Mouse (Mus musculus) intestine, postnatal 0 days (tissue): ENCODE measurements around the gene Apol11a. TPM values are rescaled to one million over a fixed set of nuclear protein-coding genes. Genes with fewer than 3 reads are reported as not detected.
"Not testable (repeated sequence)": the region's sequence is repeated elsewhere in the genome, so short reads cannot be mapped to it uniquely, and the experiment has no call there.

Experiments used
- ATAC-seq: fragments of 200-750 bp; cut with Nextera tagmentation; 2 replicates; pipeline ENCODE4 v1.8.0; 2017; ENCODE audit warnings: mild to moderate bottlenecking, moderate TSS enrichment, moderate library complexity
- H3K27ac ChIP-seq: fragments of 300-500 bp; sonication (generic); 2 replicates; pipeline ENCODE4 v1.5.1; 2014; ENCODE audit warnings: mild to moderate bottlenecking, low read depth, low read length, moderate library complexity
- H3K27me3 ChIP-seq: fragments of 300-500 bp; sonication (generic); replicated peaks from 2 replicates; pipeline ENCODE4 v1.6.1; 2014; ENCODE audit warnings: low read length, mixed read lengths; ENCODE audit not compliant: control insufficient read depth, insufficient read depth
- H3K36me3 ChIP-seq: fragments of 300-500 bp; sonication (generic); 2 replicates; pipeline ENCODE4 v1.6.1; 2014; ENCODE audit warnings: mild to moderate bottlenecking, moderate library complexity; ENCODE audit not compliant: control insufficient read depth, insufficient read depth
- H3K4me1 ChIP-seq: fragments of 300-500 bp; sonication (generic); replicated peaks from 2 replicates; pipeline ENCODE4 v1.6.1; 2014; ENCODE audit warnings: antibody characterized with exemption, low read length, mixed read lengths; ENCODE audit not compliant: control insufficient read depth, insufficient read depth
- H3K4me2 ChIP-seq: fragments of 300-500 bp; sonication (generic); replicated peaks from 2 replicates; pipeline ENCODE4 v1.6.1; 2014; ENCODE audit warnings: low read depth, mild to moderate bottlenecking, moderate library complexity
- H3K4me3 ChIP-seq: fragments of 300-500 bp; sonication (generic); 2 replicates; pipeline ENCODE4 v1.5.1; 2014; ENCODE audit warnings: low read depth, low read length
- H3K9ac ChIP-seq: fragments of 300-500 bp; sonication (generic); 2 replicates; pipeline ENCODE4 v1.6.1; 2014; ENCODE audit warnings: mild to moderate bottlenecking, low read depth, low read length
- H3K9me3 ChIP-seq: fragments of 300-500 bp; sonication (generic); 2 replicates; pipeline ENCODE4 v1.6.1; 2016; ENCODE audit warnings: mixed run types; ENCODE audit not compliant: control insufficient read depth
- CTCF ChIP-seq: sonication (generic); IDR thresholded peaks from 2 replicates; pipeline ENCODE4 v1.5.1; 2016; ENCODE audit warnings: low read depth, mild to moderate bottlenecking, control low read depth, antibody characterized with exemption, moderate library complexity
- WGBS: fragments of 180-500 bp; shearing (Covaris S2); extraction: QIAGEN DNeasy Blood & Tissue Kit; methylation state at CpG from one replicate; pipeline ENCODE4 v1.1.7; 2014; 5-methylcytosine and 5-hydroxymethylcytosine counted together
- polyA plus RNA-seq: library from polyadenylated mRNA; unstranded; fragments of >200 nt; fragmentation: Nextera tagmentation; extraction: Ambion mirVana; gene quantifications from 2 replicates; pipeline ENCODE4 v1.2.1, GENCODE M21; 2015

The Apol11a gene
- not detected in 2 replicates for polyA plus RNA-seq

GRCm38 (mm10) chr15:77507966-77508365, at the start of gene Apol11a:
TSS of gene Apol11a (plus strand) at chr15:77508271.
- ATAC-seq, H3K4me1 ChIP-seq, H3K27ac ChIP-seq, H3K9me3 ChIP-seq, H3K4me2 ChIP-seq, H3K27me3 ChIP-seq, H3K36me3 ChIP-seq, H3K9ac ChIP-seq, H3K4me3 ChIP-seq: not testable (repeated sequence)

GRCm38 (mm10) chr15:77474699-77475390, 33.2 kb upstream of the Apol11a start:
- H3K9ac ChIP-seq, H3K9me3 ChIP-seq, H3K4me1 ChIP-seq, H3K27me3 ChIP-seq, H3K27ac ChIP-seq, H3K4me3 ChIP-seq, H3K36me3 ChIP-seq, H3K4me2 ChIP-seq: not testable (repeated sequence)
- 25% methylated on average over 7 of the region's 7 CpGs for WGBS
- ATAC-seq: peak; percentile 90

- H3K36me3 ChIP-seq, H3K27me3 ChIP-seq, H3K9me3 ChIP-seq, H3K4me3 ChIP-seq, H3K27ac ChIP-seq, H3K4me2 ChIP-seq, ATAC-seq, H3K9ac ChIP-seq, H3K4me1 ChIP-seq: not testable (repeated sequence)
- WGBS: 56% methylated on average over 2 of the region's 2 CpGs
Observed at GRCm38 (mm10) chr15:77476693-77477092, 31.4 kb upstream of the Apol11a start, which contains the start of gene Apol10a. TSS of gene Apol10a (plus strand) at chr15:77477047.

GRCm38 (mm10) chr15:77482140-77482794, 25.8 kb upstream of the Apol11a start:
- H3K27me3 ChIP-seq: no peaks in the 10 kb centered on the region
- H3K9me3 ChIP-seq: no peaks in the 10 kb centered on the region
- H3K4me3 ChIP-seq: no peak overlapping the region
- H3K4me1 ChIP-seq: 0 out of 2 replicates have a peak, but pooled peaks cover 3% of the 10 kb centered on the region
- no peak for TF ChIP-seq CTCF
- H3K27ac ChIP-seq: peak overlapping the region; percentile 91
- no peaks in the 10 kb centered on the region for H3K36me3 ChIP-seq
- ATAC-seq: peak; percentile 97
- 41% methylated on average over 4 of the region's 4 CpGs for WGBS
- peak overlapping the region; percentile 17; the same call in 1 of the 2 replicates for H3K4me2 ChIP-seq
- no peak overlapping the region for H3K9ac ChIP-seq

GRCm38 (mm10) chr15:77493181-77493580, 14.9 kb upstream of the Apol11a start:
- not testable (repeated sequence) for H3K9me3 ChIP-seq, H3K4me1 ChIP-seq, ATAC-seq, H3K4me2 ChIP-seq, H3K27me3 ChIP-seq, H3K36me3 ChIP-seq, H3K4me3 ChIP-seq, H3K27ac ChIP-seq, H3K9ac ChIP-seq
- no CpG with 5 or more reads among the region's 1 CpGs for WGBS

- H3K9ac ChIP-seq, H3K27ac ChIP-seq, H3K9me3 ChIP-seq, H3K27me3 ChIP-seq, ATAC-seq, H3K4me3 ChIP-seq, H3K36me3 ChIP-seq, H3K4me1 ChIP-seq, H3K4me2 ChIP-seq: not testable (repeated sequence)
- 63% methylated on average over 1 of the region's 1 CpGs for WGBS
Observed at GRCm38 (mm10) chr15:77494694-77495093, 13.4 kb upstream of the Apol11a start.

- H3K4me2 ChIP-seq, H3K4me1 ChIP-seq, H3K27me3 ChIP-seq, H3K27ac ChIP-seq, ATAC-seq, H3K9ac ChIP-seq, H3K9me3 ChIP-seq, H3K4me3 ChIP-seq, H3K36me3 ChIP-seq: not testable (repeated sequence)
- 50% methylated on average over 4 of the region's 4 CpGs for WGBS
Observed at GRCm38 (mm10) chr15:77520596-77520995, 12.5 kb downstream of the Apol11a start.
